Mouse (Mus musculus): ENCODE measurements at regions not wholly inside any gene's neighbourhood (a gene's known extent, or its start where the extent isn't known, plus 50 kb on each side); places are given as distances from the start of the nearest gene placed in this dataset.

GRCm38 (mm10) chr4:55882541-55882940 lies 350.3 kb upstream of the Klf4 start:
- Histone ChIP-seq H3K9me3 (replicated peaks; ENCODE audit: low read length) (no peaks in the 10 kb centered on the region), H3K4me3 (replicated peaks in 1 of 3; ENCODE audit: low read depth in 2 of 3, low read length in 2 of 3, poor library complexity in 1 of 3) (no peak overlapping the region), H3K36me3 (replicated peaks in 1 of 2; ENCODE audit: control insufficient read depth in 1 of 2, insufficient read depth in 1 of 2, low read length in 1 of 2) (no peaks in the 10 kb centered on the region), H3K27ac (ENCODE audit: insufficient read depth, low read depth) (no peak overlapping the region), H3K4me1 (ENCODE audit: control insufficient read depth in 1 of 2, insufficient read depth in 2 of 2) (no peaks in the 10 kb centered on the region), H3K27me3 (replicated peaks) (no peaks in the 10 kb centered on the region), H3K79me2 (replicated peaks; ENCODE audit: control insufficient read depth, extremely low read depth, insufficient read depth, poor library complexity, severe bottlenecking) (no peaks in the 10 kb centered on the region), H3K4me2 (ENCODE audit: insufficient read depth, low read depth, poor library complexity, severe bottlenecking) (no peak overlapping the region), H3K9ac (ENCODE audit: insufficient read depth, low read depth) (no peak overlapping the region)
- dilution Hi-C loops (cut with MboI; ENCODE audit: extremely low pct_ligation_motif_present, extremely low pct_unique_long_range_greater_than_20kb, low sequenced_read_pairs) (no loop called here), in situ Hi-C loops (cut with MboI; ENCODE audit: low pct_ligation_motif_present, low pct_unique_long_range_greater_than_20kb, low sequenced_read_pairs) (no loop called here)
- no peak for DNase-seq (ENCODE audit: extremely low read depth)
- no peak for TF ChIP-seq GABPA (IDR thresholded peaks at IDR 0.05; ENCODE audit: insufficient replicate concordance, low read depth, low read length)
- TF ChIP-seq SMC3 (IDR thresholded peaks at IDR 0.05; ENCODE audit: low read depth, low read length) = no peak
- no peak for TF ChIP-seq IRF4 (IDR thresholded peaks at IDR 0.05; ENCODE audit: low read depth, low read length)
- no peak for TF ChIP-seq ETS1 (conservative IDR thresholded peaks at IDR 0.05; ENCODE audit: low read depth, low read length)
- TF ChIP-seq ZMIZ1 (IDR thresholded peaks at IDR 0.05; ENCODE audit: low read depth, low read length) = no peak
- no peak for TF ChIP-seq MXI1 (IDR thresholded peaks at IDR 0.05; ENCODE audit: low read depth, low read length)
- TF ChIP-seq RCOR1 (conservative IDR thresholded peaks at IDR 0.05; ENCODE audit: low read depth, low read length) = no peak
- no peak for TF ChIP-seq TBP (conservative IDR thresholded peaks at IDR 0.05; ENCODE audit: low read depth, low read length)
- TF ChIP-seq KAT2A (IDR thresholded peaks at IDR 0.05; ENCODE audit: insufficient replicate concordance, low read length) = no peak
- TF ChIP-seq CHD1 (IDR thresholded peaks at IDR 0.05; ENCODE audit: low read depth, low read length) = no peak
- TF ChIP-seq USF1 (IDR thresholded peaks at IDR 0.05; ENCODE audit: low read depth, low read length) = no peak
- TF ChIP-seq MYC (IDR thresholded peaks at IDR 0.05; ENCODE audit: low read depth, low read length) = no peak
- TF ChIP-seq SIN3A (IDR thresholded peaks at IDR 0.05; ENCODE audit: low read length) = no peak

GRCm38 (mm10) chr4:55875304-55875703 lies 343.0 kb upstream of the Klf4 start:
- Histone ChIP-seq H3K27me3 (replicated peaks) (no peaks in the 10 kb centered on the region), H3K4me3 (replicated peaks in 1 of 3; ENCODE audit: low read depth in 2 of 3, low read length in 2 of 3, poor library complexity in 1 of 3) (no peak overlapping the region), H3K9me3 (replicated peaks; ENCODE audit: low read length) (no peaks in the 10 kb centered on the region), H3K27ac (ENCODE audit: insufficient read depth, low read depth) (no peak overlapping the region), H3K36me3 (replicated peaks in 1 of 2; ENCODE audit: control insufficient read depth in 1 of 2, insufficient read depth in 1 of 2, low read length in 1 of 2) (no peaks in the 10 kb centered on the region), H3K4me2 (ENCODE audit: insufficient read depth, low read depth, poor library complexity, severe bottlenecking) (no peak overlapping the region), H3K9ac (ENCODE audit: insufficient read depth, low read depth) (no peak overlapping the region), H3K79me2 (replicated peaks; ENCODE audit: control insufficient read depth, extremely low read depth, insufficient read depth, poor library complexity, severe bottlenecking) (no peaks in the 10 kb centered on the region), H3K4me1 (ENCODE audit: control insufficient read depth in 1 of 2, insufficient read depth in 2 of 2) (no peaks in the 10 kb centered on the region; a peak in 1 of 4 replicates)
- TF ChIP-seq MEF2A (IDR thresholded peaks at IDR 0.05; ENCODE audit: borderline replicate concordance, low read depth, low read length) (no peak), ZC3H11A (IDR thresholded peaks at IDR 0.05; ENCODE audit: low read depth, low read length) (no peak), ZKSCAN1 (IDR thresholded peaks at IDR 0.05; ENCODE audit: borderline replicate concordance, low read depth, low read length) (no peak), POLR2AphosphoS2 (IDR thresholded peaks at IDR 0.05; ENCODE audit: low read depth, low read length) (no peak)
- DNase-seq (ENCODE audit: extremely low read depth) = no peak
- dilution Hi-C loops (cut with MboI; ENCODE audit: extremely low pct_ligation_motif_present, extremely low pct_unique_long_range_greater_than_20kb, low sequenced_read_pairs) (no loop called here), in situ Hi-C loops (cut with MboI; ENCODE audit: low pct_ligation_motif_present, low pct_unique_long_range_greater_than_20kb, low sequenced_read_pairs) (no loop called here)

Measured in CH12.LX (cell line).